Mouse (Mus musculus): ENCODE measurements around the gene Gfm1.

Gene Gfm1

DNA sequence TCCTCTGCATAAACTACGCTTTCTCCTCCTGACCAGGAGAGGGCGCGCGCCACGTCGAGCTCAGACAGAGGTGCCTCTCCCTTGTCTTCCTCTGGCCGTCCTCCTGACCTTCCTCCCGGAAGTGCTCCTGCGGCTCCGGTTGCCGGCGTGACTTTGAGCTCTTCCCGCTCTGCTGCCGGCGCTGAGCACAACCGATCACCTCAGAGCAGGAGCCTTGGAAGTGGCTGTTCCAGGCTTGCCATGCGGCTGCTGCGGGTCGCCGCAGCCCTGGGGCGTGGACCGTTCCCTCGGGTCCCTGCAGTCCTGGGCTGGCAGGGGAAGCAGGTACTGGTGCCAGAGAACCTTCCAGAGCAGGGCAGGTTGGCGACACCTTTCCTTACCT, at the start of gene Gfm1:
Gene Gfm1 (plus strand): TSS at position 98 of the 382 bp plus-strand sequence.
- in situ Hi-C loops (cut with MboI; ENCODE audit: unreplicated experiment in 2 of 2) = loop anchor here (5.0 to 25.0 kb wide), 5 partner anchors 78 to 1455 kb away; partner anchors contain the start of gene Schip1 (in 1 of the 2)

DNA sequence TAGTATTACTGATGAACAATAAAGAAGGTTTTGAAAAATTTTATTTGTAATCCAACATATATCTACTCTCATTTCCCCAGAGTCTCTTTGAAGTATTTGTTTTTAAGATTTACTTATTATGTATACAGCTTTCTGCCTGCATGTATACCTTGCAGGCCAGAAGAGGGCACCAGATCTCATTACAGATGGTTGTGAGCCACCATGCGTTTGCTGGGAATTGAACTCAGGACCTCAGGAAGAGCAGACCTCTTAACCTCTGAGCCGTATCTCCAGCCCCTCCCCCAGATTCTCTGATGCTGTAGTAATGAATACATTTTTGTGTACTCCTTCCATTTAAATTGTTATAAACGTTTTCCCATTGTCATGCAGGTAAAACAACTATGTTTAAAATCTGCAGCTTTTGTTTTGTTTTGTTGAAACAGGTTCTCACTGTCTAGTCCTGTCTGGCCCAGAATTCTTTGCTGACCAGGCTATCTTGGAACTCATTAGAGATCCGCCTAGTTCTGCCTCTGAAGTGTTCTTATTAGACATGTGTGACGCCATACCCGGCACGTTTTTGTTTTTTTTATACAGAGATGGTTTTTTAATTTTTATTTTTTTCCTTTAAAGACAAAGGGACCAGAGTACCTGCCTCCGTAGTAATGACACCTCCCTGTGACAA, 428 bp upstream of the Gfm1 start:
- in situ Hi-C loops (cut with MboI; ENCODE audit: unreplicated experiment in 2 of 2) = loop anchor here (5.0 to 25.0 kb wide), 2 partner anchors 77 to 633 kb away; partner anchors contain the start of gene Schip1 (in 1 of the 2)

DNA sequence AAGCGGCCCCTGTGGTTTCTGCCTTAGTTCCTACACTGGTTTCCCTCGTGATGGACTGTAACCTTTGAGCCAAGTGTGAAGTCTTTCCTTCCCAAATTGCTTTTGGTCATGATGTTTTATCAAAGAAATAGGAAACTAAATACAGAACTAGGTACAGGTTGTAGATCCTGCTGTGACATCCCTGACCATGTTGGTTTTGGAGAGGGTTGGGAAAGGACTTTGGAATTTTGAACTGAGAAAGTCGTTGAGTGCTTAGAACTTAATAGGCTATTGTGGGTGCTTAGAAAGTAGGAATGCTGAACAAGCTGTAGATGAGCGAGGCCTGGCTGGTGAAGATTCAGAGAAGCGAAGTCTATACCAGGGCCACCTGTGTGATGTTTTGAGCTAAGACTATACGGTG, 4.1 kb downstream of the Gfm1 start:
- in situ Hi-C loops (cut with MboI; ENCODE audit: unreplicated experiment in 2 of 2) = loop anchor here (5.0 to 25.0 kb wide), 4 partner anchors 89 to 1459 kb away; partner anchors contain the start of gene Schip1 (in 1 of the 2)

DNA sequence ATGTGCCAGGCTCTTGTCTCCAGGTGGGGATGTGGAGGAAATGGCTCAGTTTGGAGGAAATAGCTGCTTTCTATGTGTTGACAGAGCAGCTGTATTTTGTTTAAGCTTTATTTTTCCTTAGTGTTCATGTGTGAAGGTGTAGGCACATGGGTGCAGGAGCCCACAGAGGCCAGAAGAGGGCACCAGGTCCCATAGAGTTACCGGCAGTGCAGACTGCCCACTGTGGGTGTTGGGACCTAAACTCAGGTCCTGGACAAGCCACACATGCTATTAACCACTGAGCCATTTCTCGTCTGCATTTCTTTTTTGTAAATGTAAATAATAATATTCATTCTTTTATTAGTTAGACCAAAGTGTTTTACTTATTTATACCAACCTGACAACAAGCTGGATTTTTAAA, 17.2 kb downstream of the Gfm1 start:
- in situ Hi-C loops (cut with MboI; ENCODE audit: unreplicated experiment in 2 of 2) = loop anchor here in 1 of 2 experiments (25.0 kb wide), 1 partner anchor 615 kb away; the partner anchor contains the start of gene Schip1

DNA sequence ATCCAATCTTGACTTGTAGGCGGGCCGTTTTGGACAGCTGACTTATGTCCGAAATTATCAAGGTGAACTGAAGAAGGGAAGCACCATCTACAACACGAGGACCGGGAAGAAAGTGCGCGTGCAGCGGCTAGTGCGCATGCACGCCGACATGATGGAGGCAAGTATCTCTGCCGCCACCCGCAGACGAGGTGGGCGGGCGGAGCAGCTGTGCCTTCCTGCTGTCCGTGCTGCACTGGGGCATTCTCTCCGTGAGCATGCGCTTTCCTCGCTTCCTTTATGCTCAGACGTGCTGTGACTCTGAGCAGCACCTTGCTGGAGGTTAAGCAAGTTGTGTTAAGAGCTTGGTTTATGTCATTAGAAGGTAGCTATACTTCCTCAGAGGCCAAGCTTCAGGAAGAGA, 19.8 kb downstream of the Gfm1 start:
- in situ Hi-C loops (cut with MboI; ENCODE audit: unreplicated experiment in 2 of 2) = loop anchor here in 1 of 2 experiments (25.0 kb wide), 1 partner anchor 613 kb away; the partner anchor contains the start of gene Schip1

DNA sequence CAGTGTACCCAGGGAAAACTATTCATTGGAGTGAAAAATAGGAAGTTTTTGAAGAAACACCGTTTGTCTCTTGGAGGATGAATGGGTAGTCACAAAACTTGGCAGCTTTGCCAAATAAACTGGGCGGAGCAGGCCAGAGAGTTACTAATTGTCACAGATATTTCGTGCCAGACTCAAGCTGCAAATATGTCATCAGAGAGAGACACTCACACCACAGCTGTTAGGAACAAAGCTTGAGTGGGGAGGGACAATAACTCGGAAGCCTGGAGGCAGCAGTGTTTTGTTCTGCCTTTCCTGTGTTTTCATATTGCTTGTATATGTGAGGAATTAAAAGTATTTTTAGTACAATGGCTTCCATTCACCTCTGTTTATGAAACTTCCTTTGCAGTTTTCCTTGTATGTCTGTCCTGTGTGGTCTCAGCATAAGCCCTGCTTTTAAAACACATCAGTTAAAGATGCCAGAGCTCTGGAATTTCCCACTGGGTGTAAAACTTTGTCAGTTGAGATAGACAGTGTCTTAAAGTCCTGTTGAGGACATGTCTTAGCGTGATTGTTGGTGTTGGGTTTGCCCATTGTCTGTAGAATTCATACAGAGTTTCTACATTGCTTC, 20.8 kb downstream of the Gfm1 start:
- in situ Hi-C loops (cut with MboI; ENCODE audit: unreplicated experiment in 2 of 2) = no loop called here

DNA sequence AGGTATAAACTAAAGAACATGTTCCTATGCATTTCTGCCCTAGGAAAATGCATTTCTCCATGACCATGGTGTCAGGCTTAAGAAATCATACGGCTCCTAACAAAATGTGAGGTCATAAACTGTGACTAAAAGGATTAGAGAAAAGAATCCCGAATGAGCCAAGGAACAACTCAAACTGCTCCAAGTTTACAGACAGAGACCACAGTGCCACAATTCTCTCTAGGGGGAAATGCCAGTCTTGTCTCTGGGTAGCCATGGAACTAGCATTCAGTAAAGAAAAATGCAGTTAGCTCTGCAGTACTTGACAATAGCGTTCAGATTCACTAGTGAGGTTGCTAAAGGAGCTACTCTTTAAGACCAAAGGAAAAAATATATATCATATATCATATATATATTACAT, 30.0 kb downstream of the Gfm1 start:
- in situ Hi-C loops (cut with MboI; ENCODE audit: unreplicated experiment in 2 of 2) = loop anchor here (5.0 kb wide), 1 partner anchor 37 kb away; no protein-coding TSS in a partner anchor

DNA sequence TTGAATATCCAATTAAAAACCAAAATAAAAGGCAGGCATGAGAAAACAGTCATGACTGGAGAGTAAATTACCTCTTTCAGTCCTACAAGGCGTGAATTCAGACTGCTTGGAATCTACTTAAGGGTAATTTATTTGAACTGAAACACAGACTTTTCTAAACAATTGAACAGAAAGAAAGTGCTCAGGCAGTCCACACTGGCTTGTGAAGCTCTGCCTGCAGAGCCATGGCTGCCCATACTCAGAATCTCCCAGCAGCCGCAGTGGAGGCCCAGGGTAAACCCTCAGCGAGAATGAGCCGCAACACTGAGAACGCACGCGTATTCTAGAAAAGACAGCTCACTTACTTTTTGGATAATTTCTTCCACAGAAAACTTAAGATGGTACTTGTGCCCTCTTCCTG, 32.1 kb downstream of the Gfm1 start:
- in situ Hi-C loops (cut with MboI; ENCODE audit: unreplicated experiment in 2 of 2) = loop anchor here (5.0 kb wide), 1 partner anchor 35 kb away; no protein-coding TSS in a partner anchor

DNA sequence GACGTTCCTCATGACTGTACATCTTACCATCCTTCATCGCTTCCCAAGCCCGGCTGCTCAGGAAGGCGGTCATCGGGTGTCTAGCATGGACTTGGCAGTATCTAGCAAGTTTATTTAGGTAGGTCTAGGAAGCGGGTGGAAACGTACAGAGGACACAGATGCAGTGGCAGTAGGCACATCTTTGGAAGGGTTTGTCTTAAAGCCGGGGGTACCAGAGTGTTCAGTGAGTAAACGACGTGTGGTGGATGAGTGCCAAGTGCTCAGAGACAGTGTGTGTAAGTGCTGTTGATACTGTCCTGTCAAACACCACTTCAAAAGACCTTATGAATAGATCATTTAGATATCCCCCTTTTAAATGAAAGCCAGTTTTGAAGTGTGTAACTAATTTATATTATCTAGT, 32.7 kb downstream of the Gfm1 start:
- in situ Hi-C loops (cut with MboI; ENCODE audit: unreplicated experiment in 2 of 2) = loop anchor here (5.0 kb wide), 1 partner anchor 35 kb away; no protein-coding TSS in a partner anchor

DNA sequence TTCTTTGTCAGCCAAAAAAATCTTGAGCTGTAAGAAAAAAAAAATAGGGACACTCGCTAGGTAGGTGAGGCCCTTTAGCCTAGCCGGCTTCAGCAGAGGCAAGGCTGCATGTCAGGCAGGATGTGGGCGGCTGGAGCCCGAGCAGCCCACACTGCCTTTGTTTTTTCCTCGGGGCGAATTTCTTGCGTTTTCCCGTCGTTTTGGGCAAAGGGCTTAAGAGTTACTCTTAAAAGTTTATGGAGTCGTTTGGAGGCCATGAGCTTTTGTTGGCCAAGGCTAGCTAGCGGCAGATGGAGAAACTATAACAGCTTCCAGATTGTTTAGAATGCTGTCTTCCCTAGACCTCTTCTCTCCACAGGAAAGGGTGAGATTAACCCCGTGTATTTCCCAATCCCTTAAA, 33.1 kb downstream of the Gfm1 start:
- in situ Hi-C loops (cut with MboI; ENCODE audit: unreplicated experiment in 2 of 2) = loop anchor here (5.0 kb wide), 1 partner anchor 34 kb away; no protein-coding TSS in a partner anchor

DNA sequence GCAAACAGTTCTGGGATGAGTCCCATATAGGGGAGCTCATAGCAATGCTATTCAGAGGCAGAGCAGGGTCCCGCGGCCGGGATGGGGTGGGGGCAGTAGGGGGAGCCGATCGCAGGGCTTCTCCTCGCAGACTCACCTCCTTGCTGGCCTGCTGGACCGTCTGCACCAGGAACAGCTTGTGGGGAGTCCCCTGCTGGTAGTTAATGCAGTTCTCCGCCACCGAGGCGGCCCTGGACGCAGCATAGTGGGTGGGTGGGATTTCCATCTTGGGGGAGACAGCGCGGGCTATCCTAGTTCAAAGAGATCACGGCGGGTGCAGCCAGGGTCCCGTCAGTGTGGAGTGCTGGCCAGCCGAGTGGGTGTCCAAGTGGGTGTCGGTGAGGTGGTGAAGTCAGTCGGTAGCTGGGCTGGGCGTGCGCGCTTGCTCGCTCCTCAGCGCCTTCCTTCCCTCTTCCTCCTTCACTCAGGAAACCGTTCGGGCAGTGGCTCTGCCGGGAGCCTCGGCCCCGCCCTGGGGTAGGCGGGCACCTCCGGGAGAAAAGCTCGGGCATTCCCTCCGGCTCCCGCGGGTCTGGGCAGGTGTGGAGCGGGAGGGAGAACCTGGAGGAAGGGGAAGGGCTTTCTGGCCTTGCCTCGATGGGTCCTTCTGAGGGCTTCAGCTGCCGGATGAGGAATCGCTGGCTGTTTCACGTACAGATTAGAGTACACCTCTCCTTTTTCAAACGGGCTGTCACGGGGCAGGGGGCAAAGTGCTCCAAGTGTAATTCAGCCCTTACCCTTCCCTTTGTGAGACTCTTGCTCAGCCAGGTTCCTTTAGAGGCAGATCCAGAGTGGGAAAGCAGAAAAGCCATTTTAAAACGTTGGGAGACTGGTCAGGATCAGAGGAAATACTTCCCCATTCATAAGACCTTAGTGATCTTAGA, 33.8 kb downstream of the Gfm1 start, which contains the start of gene Lxn:
Gene Lxn (minus strand): TSS at position 477 of the 923 bp plus-strand sequence.
- in situ Hi-C loops (cut with MboI; ENCODE audit: unreplicated experiment in 2 of 2) = loop anchor here (5.0 kb wide), 1 partner anchor 34 kb away; no protein-coding TSS in a partner anchor

DNA sequence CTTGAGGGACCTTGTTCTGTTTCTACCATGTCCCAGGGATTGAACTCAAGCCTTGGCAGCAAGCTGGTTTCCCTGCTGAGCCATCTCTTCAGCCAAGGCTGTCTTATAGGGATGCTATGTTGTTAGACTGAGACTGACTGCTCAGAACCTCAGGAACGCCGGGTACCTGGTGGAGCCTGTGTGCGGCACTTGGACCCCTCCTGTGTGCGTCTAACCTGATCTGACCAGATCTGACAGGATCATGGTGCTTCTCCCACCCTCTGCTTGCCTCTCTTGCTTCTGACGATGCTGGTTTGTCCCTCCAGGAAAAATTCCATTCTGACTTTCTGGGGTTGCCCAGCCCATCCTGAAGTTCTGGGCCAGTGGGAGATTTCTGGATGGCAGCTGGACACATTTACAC, 36.7 kb downstream of the Gfm1 start:
- in situ Hi-C loops (cut with MboI; ENCODE audit: unreplicated experiment in 2 of 2) = no loop called here

DNA sequence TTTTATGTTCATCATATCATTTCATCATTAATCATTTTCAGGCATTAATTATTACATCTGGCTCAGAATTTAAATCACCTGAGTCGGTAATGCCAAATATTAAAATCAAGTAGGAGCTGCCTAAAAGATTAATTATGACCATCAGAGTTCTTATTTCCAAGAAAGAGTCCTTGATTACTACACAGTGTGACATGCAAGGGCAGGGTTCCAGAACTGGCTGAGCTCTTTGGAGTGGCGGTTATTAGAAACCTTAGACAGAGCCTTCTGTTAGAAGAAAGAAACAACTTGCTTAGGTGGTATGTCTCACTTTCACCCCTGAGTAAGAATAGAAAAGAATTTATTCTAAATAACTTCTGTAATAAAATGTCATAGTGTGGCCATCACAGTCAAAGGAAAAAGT, 37.4 kb downstream of the Gfm1 start:
- in situ Hi-C loops (cut with MboI; ENCODE audit: unreplicated experiment in 2 of 2) = no loop called here

DNA sequence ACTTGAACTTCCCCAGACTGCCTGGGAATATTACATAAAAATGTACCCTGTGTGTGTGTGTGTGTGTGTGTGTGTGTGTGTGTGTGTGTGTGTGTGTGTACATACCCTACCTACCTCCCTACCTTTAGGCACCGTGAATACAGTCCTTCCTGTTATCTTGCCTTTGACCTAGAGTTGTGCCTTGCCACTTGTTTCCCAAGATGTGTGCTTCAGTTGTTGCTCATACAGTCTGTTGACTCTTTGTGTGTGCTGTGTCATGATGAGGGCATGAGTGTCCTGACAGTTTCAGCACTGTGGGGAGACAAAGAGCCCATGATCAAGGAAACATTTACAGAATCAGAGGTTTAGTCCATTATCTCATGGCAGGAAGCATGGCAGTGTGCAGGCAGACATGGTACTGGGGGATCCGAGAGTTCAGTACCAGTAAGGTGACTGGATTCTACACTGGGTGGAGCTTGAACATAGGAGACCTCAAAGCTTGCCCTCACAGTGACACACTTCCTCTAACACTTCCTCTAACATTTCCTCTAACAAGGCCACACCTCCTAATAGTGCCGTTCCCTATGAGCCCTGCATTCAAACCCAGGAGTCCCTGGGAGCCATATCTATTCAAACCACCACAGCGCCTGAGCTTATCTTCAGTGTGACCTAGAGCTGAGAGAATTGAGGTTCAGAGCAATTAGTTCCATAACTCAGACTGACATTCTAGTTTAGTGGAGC, 41.7 kb downstream of the Gfm1 start:
- in situ Hi-C loops (cut with MboI; ENCODE audit: unreplicated experiment in 2 of 2) = no loop called here

DNA sequence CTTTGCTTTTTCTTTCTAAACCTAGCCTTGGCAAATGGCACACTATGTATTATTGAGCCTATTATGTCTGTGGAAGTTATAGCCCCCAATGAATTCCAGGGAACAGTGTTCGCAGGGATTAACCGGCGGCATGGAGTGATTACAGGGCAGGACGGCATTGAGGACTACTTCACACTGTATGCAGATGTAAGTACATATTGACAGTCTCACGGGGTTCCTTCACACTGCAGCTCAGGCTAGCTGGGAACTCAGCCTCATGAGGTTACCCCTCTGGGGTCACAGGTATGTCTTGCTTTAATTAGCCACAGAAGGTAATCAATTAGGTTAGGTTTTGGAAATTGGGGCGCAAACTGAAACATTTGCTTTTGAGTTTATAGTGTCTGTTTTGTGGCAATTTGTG, 43.5 kb downstream of the Gfm1 start:
- in situ Hi-C loops (cut with MboI; ENCODE audit: unreplicated experiment in 2 of 2) = no loop called here

DNA sequence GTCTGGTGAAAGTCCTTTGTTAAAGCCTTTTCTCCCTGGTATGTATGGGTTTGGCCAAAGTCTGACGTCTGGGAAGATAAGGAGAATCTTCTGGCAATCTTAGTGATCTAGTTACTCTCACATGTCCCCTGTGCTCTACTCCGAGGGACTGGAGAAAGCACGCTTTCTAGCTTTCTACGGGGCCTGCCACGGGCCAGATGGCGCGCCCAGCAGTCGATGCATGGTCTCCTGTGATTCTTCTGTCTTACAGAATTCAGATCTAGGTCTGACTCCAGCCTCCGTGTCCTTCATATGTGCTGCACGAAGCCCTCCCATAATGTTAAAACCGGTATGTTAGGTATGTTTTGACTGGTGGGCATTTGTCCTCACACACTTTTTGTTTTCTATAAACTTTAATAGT, 49.9 kb downstream of the Gfm1 start:
- in situ Hi-C loops (cut with MboI; ENCODE audit: unreplicated experiment in 2 of 2) = loop anchor here (25.0 kb wide), 4 partner anchors 493 to 1943 kb away; partner anchors contain the start of genes Rsrc1 (in 2 of the 2), Shox2 (in 2 of the 2), Il12a (in 1 of the 2) and Tiparp (in 1 of the 2)

DNA sequence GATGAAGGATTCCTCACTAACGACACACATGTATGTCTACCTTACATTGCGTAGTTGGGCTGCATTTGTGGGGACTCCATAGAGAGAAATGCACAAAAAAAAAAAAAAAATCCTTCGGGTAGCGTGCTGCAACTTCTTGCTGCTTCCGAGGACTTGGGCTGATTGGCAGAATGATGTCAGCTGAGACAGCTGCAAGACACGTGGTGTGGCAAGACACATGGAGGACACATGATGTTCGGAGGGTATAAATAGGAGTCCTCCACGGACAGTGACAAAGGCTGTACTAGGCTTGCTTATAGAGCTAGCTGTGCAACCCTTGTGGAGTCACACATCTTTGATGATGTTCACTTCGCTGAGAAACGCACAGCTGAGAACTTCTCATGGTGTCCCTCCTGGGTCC, 52.5 kb downstream of the Gfm1 start:
- in situ Hi-C loops (cut with MboI; ENCODE audit: unreplicated experiment in 2 of 2) = loop anchor here (25.0 kb wide), 4 partner anchors 495 to 1945 kb away; partner anchors contain the start of genes Rsrc1 (in 2 of the 2), Shox2 (in 2 of the 2), Il12a (in 1 of the 2) and Tiparp (in 1 of the 2)

DNA sequence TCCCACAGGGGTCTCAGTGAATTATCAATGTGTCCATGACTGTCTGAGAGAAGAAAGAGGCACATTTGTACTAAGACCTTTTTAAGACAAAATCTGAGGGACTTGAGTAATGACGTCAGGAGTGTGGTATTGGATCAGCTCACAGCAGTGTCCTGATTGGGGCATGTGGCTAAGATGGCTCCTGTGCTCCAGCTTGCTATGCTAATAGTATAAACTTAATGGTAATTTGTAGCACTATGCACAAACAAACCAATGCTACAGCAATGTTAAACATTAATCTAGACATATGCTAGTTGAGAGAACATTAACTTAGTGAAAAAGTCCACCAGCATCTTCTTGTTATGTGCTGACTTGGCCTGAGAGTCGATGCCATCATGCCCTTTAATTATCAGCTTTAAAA, 55.3 kb downstream of the Gfm1 start:
- in situ Hi-C loops (cut with MboI; ENCODE audit: unreplicated experiment in 2 of 2) = loop anchor here (25.0 kb wide), 4 partner anchors 498 to 1948 kb away; partner anchors contain the start of genes Rsrc1 (in 2 of the 2), Shox2 (in 2 of the 2), Il12a (in 1 of the 2) and Tiparp (in 1 of the 2)

DNA sequence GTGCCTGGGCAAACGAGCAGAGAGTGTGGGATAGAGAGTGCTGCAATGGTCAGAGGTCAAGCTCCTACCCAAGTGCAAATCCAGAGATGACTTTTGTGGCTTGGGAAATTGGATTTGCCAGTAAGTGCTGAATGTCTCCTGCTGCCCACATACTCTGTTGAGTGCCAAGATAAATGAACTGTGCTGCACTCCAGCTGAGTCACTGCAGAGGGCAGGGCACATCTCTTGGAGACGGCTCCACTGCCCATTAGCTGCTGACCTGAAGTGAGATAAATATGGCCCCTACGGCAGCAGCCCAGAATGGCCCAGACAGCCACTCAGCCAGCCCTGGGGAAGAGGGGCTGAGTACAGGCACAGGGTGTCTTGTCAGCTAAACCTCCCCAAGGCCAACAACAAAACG, 60.3 kb downstream of the Gfm1 start:
- in situ Hi-C loops (cut with MboI; ENCODE audit: unreplicated experiment in 2 of 2) = loop anchor here (25.0 kb wide), 4 partner anchors 503 to 1953 kb away; partner anchors contain the start of genes Rsrc1 (in 2 of the 2), Shox2 (in 2 of the 2), Il12a (in 1 of the 2) and Tiparp (in 1 of the 2)

Measured in v-Abl transformed pro-B cells (cell line).